Mouse (Mus musculus) cerebellum, adult 11 months (tissue): ENCODE data around the gene Chd2.
"Not testable (repeated sequence)": the region's sequence is repeated elsewhere in the genome, so short reads cannot be mapped to it uniquely, and the experiment has no call there.

Experiments used
- DNase-seq: peaks from one replicate; pipeline ENCODE4 v3.0.0; 2022

The Chd2 gene

GRCm38 (mm10) chr7:73518373-73518980 is 23.2 kb downstream of the Chd2 start:
- not testable (repeated sequence) for DNase-seq

- DNase-seq, result no peak
Measured at GRCm38 (mm10) chr7:73517432-73518054, 24.1 kb downstream of the Chd2 start.

DNA sequence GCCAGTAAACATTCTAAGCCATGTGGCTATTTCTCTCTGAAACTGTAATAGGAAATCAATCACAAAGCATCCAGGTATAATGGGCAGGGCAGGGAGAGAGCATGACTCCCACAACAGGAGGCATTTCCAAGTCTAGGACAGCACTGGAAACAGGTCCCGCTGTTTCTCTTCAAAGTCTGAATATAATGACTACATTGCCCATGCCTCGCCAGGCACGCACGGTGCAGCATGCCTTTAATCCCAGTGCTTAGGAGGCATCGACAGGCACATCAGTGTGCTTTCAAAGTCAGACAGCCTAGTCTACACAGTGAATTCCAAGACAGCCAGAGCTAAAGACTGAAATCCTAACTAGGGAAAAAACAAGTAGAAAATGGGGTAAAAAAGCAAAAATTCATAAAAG is 24.8 kb downstream of the Chd2 start:
- DNase-seq, result no peak

- no peak for DNase-seq
Measured at GRCm38 (mm10) chr7:73514560-73514959, 27.1 kb downstream of the Chd2 start.

DNA sequence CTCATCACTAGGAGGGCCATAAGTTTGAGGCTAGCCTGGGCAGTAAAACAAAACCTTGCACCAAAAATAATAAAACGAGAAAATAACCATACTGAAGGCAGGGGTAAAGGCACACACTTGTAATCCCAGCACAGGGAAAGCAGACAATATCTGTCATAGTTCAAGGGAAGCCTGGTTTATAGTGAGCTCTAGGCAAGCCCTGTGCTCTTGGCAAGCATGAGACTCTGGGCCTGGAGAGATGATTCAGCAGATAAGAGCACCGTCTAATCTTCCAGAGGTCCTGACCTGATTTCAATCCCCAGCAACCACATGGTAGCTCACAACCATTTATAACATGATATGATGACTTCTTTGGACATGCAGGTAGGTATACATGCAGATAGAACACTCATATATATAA is 29.2 kb downstream of the Chd2 start:
- no peak for DNase-seq

GRCm38 (mm10) chr7:73508688-73509087 is 32.9 kb downstream of the Chd2 start:
- no peak for DNase-seq

GRCm38 (mm10) chr7:73507491-73507890 is 34.1 kb downstream of the Chd2 start:
- peak; percentile 76 for DNase-seq

DNA sequence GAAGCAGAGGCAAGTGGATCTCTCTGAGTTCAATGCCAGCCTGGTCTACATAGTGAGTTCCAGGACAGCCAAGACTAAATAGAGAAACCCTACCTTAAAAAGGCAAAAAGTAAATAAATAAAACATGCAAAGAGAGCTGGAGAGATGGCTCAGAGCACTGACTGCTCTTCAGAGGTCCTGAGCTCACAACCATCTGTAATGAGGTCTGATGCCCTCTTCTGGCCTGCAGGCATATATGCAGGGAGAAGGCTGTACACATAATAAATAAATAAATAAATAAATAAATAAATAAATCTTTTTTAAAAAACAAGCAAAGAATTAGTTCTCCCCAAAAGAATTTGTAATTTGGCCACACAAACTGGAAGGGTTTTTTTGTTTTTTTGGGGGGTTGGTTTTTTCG is 34.8 kb downstream of the Chd2 start:
- DNase-seq, result no peak

DNA sequence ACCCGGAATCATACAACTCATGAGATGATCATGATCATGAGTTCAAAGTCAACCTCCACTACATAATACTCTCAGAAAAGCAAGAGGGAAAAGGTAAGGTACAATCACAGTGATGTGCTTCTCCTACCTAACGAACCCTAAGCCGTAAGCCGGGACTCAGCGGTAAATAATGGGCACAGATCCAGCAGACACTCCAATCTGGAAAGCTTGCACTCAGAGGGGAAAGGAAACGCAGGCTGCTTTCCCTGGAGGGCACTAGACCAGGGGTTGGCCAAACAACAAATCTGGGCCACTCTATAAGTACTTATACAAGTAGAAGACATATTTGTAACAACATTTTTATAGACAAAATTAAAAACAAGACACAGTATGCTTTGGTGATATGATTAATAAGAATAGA is 36.4 kb downstream of the Chd2 start:
- no peak for DNase-seq

GRCm38 (mm10) chr7:73498200-73498599 is 43.4 kb downstream of the Chd2 start:
- no peak for DNase-seq

DNA sequence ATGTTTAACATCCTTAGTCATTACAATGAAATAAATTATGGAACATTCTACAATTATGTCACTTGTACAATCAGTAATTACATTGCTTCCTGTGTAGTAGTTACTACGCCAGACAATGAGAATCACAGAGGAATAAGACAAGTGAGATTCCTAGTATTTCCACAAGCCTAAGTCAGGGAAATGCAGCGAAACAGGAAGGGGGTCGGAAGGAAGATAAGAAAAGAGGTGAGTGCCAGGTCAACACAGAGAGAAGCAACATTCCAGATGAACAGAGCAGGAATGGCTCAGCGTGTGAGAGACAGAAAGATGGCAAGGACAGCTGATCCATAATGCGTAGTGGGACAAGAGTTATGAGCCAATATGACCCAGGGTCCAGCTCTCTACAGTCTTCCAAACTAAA is 52.4 kb downstream of the Chd2 start:
- DNase-seq, result no peak

DNA sequence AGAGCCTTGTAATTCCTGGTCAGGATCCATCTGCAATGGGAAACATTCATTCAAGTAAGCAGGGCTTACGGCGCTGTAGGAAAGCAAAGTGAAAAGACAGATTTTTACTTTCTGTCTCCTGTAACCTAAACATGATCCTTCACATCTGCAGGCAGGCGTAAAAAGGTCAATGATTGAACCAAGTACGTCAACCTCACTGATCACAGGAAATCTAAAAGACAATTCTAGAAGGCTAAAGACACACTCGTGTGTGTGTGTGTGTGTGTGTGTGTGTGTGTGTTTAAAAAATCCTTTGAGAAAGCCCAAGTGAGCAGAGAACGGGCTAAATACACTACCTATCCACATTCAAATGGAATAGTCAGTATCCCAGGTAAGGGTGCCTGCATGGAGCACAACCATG is 60.5 kb downstream of the Chd2 start:
- no peak for DNase-seq

DNA sequence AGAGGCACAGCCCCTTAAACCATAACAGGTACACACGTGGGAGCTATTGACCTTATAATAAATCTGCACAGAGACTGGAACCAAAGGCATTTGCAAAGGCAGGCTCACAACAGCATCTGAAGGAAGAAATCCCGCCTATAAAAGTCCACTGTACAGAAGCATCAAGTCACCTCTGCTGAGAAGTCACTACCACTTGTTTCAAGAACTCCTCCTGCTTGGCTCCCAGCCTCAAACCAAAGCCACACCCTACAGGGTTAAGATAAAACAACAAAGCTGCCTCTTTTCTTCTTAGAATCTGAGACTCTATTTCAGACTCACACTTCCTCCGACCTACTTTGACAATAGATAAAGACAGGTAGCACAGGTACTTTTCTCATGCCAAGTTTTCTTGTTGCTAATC is 62.1 kb downstream of the Chd2 start:
- no peak for DNase-seq

GRCm38 (mm10) chr7:73478157-73479058 is 63.2 kb downstream of the Chd2 start:
- no peak for DNase-seq

- DNase-seq, result no peak
Measured at GRCm38 (mm10) chr7:73467741-73468140, 73.9 kb downstream of the Chd2 start.

DNA sequence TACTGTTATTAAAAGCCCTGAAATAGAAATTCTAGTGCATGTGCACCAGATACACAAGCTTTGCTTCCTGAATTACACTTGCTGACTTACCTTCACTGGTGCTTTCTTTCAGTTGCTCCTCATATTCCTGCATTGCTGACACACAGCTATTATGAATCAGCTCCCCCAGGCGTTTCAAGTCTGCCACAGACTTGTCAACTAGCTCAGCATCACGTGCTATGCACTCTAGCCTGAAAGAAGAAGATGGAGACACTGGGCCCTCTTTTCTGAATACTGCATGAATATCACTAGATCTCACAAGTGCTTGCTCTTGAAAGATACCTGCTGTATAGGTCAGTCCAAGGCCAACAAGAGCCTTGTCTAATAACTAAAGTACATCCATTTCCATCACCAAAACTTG is 78.1 kb downstream of the Chd2 start:
- DNase-seq, result no peak

GRCm38 (mm10) chr7:73454113-73454512 is 87.5 kb downstream of the Chd2 start:
- DNase-seq, result peak; percentile 25

- DNase-seq, result no peak
Measured at GRCm38 (mm10) chr7:73452187-73452808, 89.3 kb downstream of the Chd2 start.

DNA sequence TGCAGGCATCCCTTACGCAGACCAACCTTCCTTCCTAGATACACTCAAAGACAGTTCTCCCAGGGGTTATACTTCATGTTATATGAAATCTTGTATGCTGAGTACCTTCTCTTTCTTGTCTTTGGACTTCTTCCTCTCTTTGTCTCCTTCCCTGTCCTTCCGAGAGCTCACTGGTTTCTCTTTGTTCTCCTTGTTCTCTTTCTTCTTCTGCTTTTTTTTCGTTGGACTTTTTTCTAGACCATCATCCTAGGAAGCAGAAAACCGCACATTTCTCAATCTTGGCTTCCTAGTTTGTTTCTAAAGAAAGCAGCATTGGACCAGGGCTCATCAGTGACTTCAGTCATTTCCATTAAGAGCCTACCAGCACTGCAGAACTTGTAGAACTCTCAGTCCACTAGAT is 90.0 kb downstream of the Chd2 start:
- DNase-seq, result no peak

DNA sequence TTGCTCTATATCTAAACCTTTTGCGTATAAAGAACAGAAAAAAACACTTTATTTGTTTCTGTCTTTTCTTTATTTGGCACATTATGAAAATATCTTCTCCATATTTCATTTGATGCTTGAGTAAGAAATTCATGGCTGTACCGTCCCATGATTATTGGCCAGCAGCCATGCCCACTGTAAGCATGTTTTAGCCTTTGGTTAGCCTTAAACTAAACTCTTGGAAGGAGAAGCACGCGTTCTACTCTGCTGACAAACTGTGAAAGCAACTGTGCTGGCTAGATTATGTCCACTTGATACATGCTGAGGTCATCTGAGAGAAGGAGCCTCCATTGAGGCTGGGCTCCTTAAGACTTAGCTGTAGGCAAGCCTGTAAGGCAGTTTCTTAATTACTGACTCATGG is 99.4 kb downstream of the Chd2 start:
- no peak for DNase-seq

GRCm38 (mm10) chr7:73441802-73442201 is 99.8 kb downstream of the Chd2 start:
- DNase-seq, result no peak

DNA sequence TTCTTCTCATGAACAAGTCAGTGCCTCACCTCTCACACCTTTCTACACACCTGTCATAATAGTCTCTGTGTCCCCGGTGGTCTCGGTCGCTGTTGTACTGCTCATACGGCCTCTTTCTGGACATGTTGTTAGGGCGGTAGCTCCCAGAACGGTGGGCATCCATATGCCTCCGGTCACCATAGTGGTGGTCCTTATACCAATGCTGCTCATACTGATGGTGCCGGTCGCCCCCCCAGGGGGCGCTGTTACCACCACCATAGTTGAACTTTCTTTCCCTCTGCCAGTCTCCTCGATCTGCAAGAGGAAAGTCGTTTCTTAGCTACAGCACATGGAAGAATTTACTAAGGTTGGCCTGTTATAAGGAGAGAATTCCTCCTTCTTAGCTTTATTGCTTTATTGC is 105.9 kb downstream of the Chd2 start:
- DNase-seq, result no peak

DNA sequence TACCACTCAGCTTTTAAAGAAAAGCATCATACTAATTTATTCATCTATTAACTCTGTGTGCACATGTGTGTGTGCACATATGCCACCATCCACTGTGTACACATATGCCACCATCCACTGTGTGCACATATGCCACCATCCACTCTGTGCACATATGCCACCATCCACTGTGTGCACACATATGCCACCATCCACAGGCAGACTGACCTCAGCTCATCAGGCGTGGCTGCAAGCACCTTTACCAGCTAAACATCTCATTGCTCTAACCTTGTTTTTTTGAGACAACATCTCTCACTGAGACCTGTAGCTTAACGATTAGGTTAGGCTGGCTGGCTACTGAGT is 107.3 kb downstream of the Chd2 start:
- DNase-seq, result no peak
